Mouse (Mus musculus) CH12.LX (cell line): ENCODE measurements around the gene Hmgcl. TPM values are rescaled to one million over a fixed set of nuclear protein-coding genes. Genes with fewer than 3 reads are reported as not detected.

Experiments used
- DNase-seq: peaks from one replicate; pipeline ENCODE4 v3.0.0-alpha.2; 2013; ENCODE audit errors: extremely low read depth
- H3K27ac ChIP-seq: 2 replicates; pipeline ENCODE4 v1.5.1; 2012; ENCODE audit warnings: low read depth, mild to moderate bottlenecking, control low read depth, moderate library complexity; ENCODE audit not compliant: insufficient read depth
- H3K27me3 ChIP-seq: replicated peaks from 2 replicates; pipeline ENCODE3; 2012; ENCODE audit warnings: inconsistent platforms
- H3K36me3 ChIP-seq, 2 experiments: replicated peaks in 1 of 2; 2 replicates each; pipeline versions ENCODE3 to v1.6.1; 2012; ENCODE audit warnings: inconsistent platforms in 1 of 2, low read length in 1 of 2, mild to moderate bottlenecking in 1 of 2, mixed read lengths in 1 of 2, moderate library complexity in 1 of 2; ENCODE audit not compliant: control insufficient read depth in 1 of 2, insufficient read depth in 1 of 2
- H3K4me1 ChIP-seq, 2 experiments: 2 replicates each; pipeline ENCODE4 v1.6.1; 2012; ENCODE audit warnings: inconsistent platforms in 1 of 2, moderate library complexity in 1 of 2; ENCODE audit not compliant: insufficient read depth in 2 of 2, control insufficient read depth in 1 of 2
- H3K4me2 ChIP-seq: 2 replicates; pipeline ENCODE4 v1.6.1; 2012; ENCODE audit warnings: low read depth, mild to moderate bottlenecking, control low read depth; ENCODE audit not compliant: poor library complexity, insufficient read depth, severe bottlenecking
- H3K4me3 ChIP-seq, 3 experiments: fragments of 150-350 bp in 1 of 3; sonication (generic) in 1 of 3; replicated peaks in 1 of 3; 2 replicates each; pipeline versions ENCODE3 to v1.5.1; 2011 to 2012; ENCODE audit warnings: low read depth in 2 of 3, low read length in 2 of 3, mild to moderate bottlenecking in 2 of 3, moderate library complexity in 2 of 3, control low read depth in 1 of 3, improper control_type of control experiment in 1 of 3, inconsistent platforms in 1 of 3, mixed read lengths in 1 of 3; ENCODE audit not compliant: poor library complexity in 1 of 3
- H3K79me2 ChIP-seq: replicated peaks from 2 replicates; pipeline ENCODE4 v1.6.1; 2012; ENCODE audit warnings: mild to moderate bottlenecking, moderate library complexity; ENCODE audit not compliant: control insufficient read depth, poor library complexity, insufficient read depth, severe bottlenecking; ENCODE audit errors: extremely low read depth
- H3K9ac ChIP-seq: 2 replicates; pipeline ENCODE4 v1.6.1; 2012; ENCODE audit warnings: low read depth, mild to moderate bottlenecking, control low read depth, moderate library complexity; ENCODE audit not compliant: insufficient read depth
- H3K9me3 ChIP-seq: replicated peaks from 2 replicates; pipeline ENCODE3; 2012; ENCODE audit warnings: low read length, inconsistent platforms, mixed read lengths
- CHD2 ChIP-seq: IDR thresholded peaks from 2 replicates; pipeline ENCODE4 v1.6.1; 2011; ENCODE audit warnings: low read length, improper control_type of control experiment
- CTCF ChIP-seq, 2 experiments: IDR thresholded peaks in 1 of 2; conservative IDR thresholded peaks in 1 of 2; 2 replicates each; pipeline ENCODE4 v1.5.1; 2011 to 2012; ENCODE audit warnings: low read depth in 2 of 2, low read length in 2 of 2, improper control_type of control experiment in 1 of 2, inconsistent platforms in 1 of 2, mild to moderate bottlenecking in 1 of 2, moderate library complexity in 1 of 2
- E2F4 ChIP-seq: IDR thresholded peaks from 2 replicates; pipeline ENCODE4 v1.6.1; 2011; ENCODE audit warnings: low read depth, low read length, improper control_type of control experiment; ENCODE audit not compliant: insufficient replicate concordance
- GABPA ChIP-seq: IDR thresholded peaks from 2 replicates; pipeline ENCODE4 v1.6.1; 2012; ENCODE audit warnings: low read depth, low read length, improper control_type of control experiment, inconsistent platforms; ENCODE audit not compliant: insufficient replicate concordance
- IRF4 ChIP-seq: IDR thresholded peaks from 2 replicates; pipeline ENCODE4 v1.6.1; 2014; ENCODE audit warnings: low read depth, mild to moderate bottlenecking, inconsistent platforms, low read length, improper control_type of control experiment
- MAFK ChIP-seq: IDR thresholded peaks from 2 replicates; pipeline ENCODE4 v1.6.1; 2011; ENCODE audit warnings: low read length, improper control_type of control experiment; ENCODE audit not compliant: insufficient replicate concordance
- MAZ ChIP-seq: IDR thresholded peaks from 2 replicates; pipeline ENCODE4 v1.6.1; 2012; ENCODE audit warnings: low read depth, mild to moderate bottlenecking, inconsistent platforms, low read length, improper control_type of control experiment, moderate library complexity
- MEF2A ChIP-seq: IDR thresholded peaks from 2 replicates; pipeline ENCODE4 v1.6.1; 2014; ENCODE audit warnings: low read depth, mild to moderate bottlenecking, inconsistent platforms, low read length, improper control_type of control experiment, borderline replicate concordance
- MXI1 ChIP-seq: IDR thresholded peaks from 2 replicates; pipeline ENCODE4 v1.6.1; 2011; ENCODE audit warnings: mild to moderate bottlenecking, low read depth, low read length, improper control_type of control experiment
- MYC ChIP-seq: IDR thresholded peaks from 2 replicates; pipeline ENCODE4 v1.6.1; 2011; ENCODE audit warnings: low read depth, mild to moderate bottlenecking, improper control_type of control experiment, low read length
- NELFE ChIP-seq: IDR thresholded peaks from 2 replicates; pipeline ENCODE4 v1.6.1; 2011; ENCODE audit warnings: low read depth, low read length, improper control_type of control experiment
- PAX5 ChIP-seq: IDR thresholded peaks from 2 replicates; pipeline ENCODE4 v1.6.1; 2012; ENCODE audit warnings: low read length, inconsistent platforms, mixed read lengths
- POLR2A ChIP-seq: IDR thresholded peaks from 2 replicates; pipeline ENCODE4 v1.6.1; 2011; ENCODE audit warnings: low read depth, mild to moderate bottlenecking, improper control_type of control experiment, low read length
- POLR2AphosphoS2 ChIP-seq: IDR thresholded peaks from 2 replicates; pipeline ENCODE4 v1.6.1; 2011; ENCODE audit warnings: low read depth, low read length, improper control_type of control experiment
- RCOR1 ChIP-seq: conservative IDR thresholded peaks from 2 replicates; pipeline ENCODE4 v1.6.1; 2012; ENCODE audit warnings: low read depth, mild to moderate bottlenecking, inconsistent platforms, low read length, improper control_type of control experiment
- UBTF ChIP-seq: IDR thresholded peaks from 2 replicates; pipeline ENCODE4 v1.6.1; 2012; ENCODE audit warnings: low read depth, mild to moderate bottlenecking, inconsistent platforms, low read length, improper control_type of control experiment, moderate library complexity
- USF2 ChIP-seq: conservative IDR thresholded peaks from 2 replicates; pipeline ENCODE4 v1.6.1; 2011; ENCODE audit warnings: low read depth, low read length, improper control_type of control experiment
- ZC3H11A ChIP-seq: IDR thresholded peaks from 2 replicates; pipeline ENCODE4 v1.6.1; 2012; ENCODE audit warnings: low read depth, mild to moderate bottlenecking, inconsistent platforms, low read length, improper control_type of control experiment
- ZMIZ1 ChIP-seq: IDR thresholded peaks from 2 replicates; pipeline ENCODE4 v1.6.1; 2012; ENCODE audit warnings: low read depth, mild to moderate bottlenecking, inconsistent platforms, low read length, improper control_type of control experiment
- dilution Hi-C: fragments of 300-500 bp; cut with MboI; formaldehyde crosslinking; loops from 2 replicates; pipeline ENCODE4 v1.14.3; 2020; ENCODE audit warnings: low sequenced_read_pairs; ENCODE audit not compliant: extremely low pct_unique_long_range_greater_than_20kb, extremely low pct_ligation_motif_present
- in situ Hi-C: fragments of 300-500 bp; cut with MboI; formaldehyde crosslinking; loops from 3 replicates; pipeline ENCODE4 v1.14.3; 2019; ENCODE audit warnings: low sequenced_read_pairs, low pct_ligation_motif_present, low pct_unique_long_range_greater_than_20kb, mixed read lengths
- polyA plus RNA-seq: library from polyadenylated mRNA; unstranded; fragments of >175 nt; gene quantifications from 2 replicates; pipeline ENCODE4 v1.2.1, GENCODE M21; 2012; ENCODE audit warnings: low read depth; ENCODE audit not compliant: insufficient read length
- total RNA-seq, 2 experiments: library from RNA; depleted of rRNA; stranded (reverse); fragments of 300-350 nt in 1 of 2; fragments of >200 nt in 1 of 2; gene quantifications; 2 replicates each; pipeline ENCODE4 v1.2.3; 2012 to 2014

Gene Hmgcl
- total and polyA plus RNA-seq, 3 experiments = 27.2 to 42.7 (median 39.5) TPM

- H3K79me2 ChIP-seq = peaks cover 21% of the 10 kb centered on the region
- dilution Hi-C loops (no loop called here), in situ Hi-C loops (no loop called here)
- H3K4me3 ChIP-seq = no peak overlapping the region
- no peak overlapping the region for H3K27ac ChIP-seq
- no peak for DNase-seq
- H3K4me2 ChIP-seq = no peak overlapping the region
- H3K4me1 ChIP-seq = peaks cover 2 to 19% of the 10 kb centered on the region in 2 experiments; a peak in 2 of 4 replicates
- H3K9me3 ChIP-seq = no peaks in the 10 kb centered on the region
- peaks cover 40 to 69% of the 10 kb centered on the region in 2 experiments for H3K36me3 ChIP-seq
- H3K27me3 ChIP-seq = no peaks in the 10 kb centered on the region
- H3K9ac ChIP-seq = no peak overlapping the region
- TF ChIP-seq POLR2AphosphoS2 (0 out of 2 replicates have a peak, but pooled peaks have one; percentile 42), MXI1 (no peak)
Measured at GRCm38 (mm10) chr4:135981524-135982063, 35.3 kb downstream of the Hmgcl start.

DNA sequence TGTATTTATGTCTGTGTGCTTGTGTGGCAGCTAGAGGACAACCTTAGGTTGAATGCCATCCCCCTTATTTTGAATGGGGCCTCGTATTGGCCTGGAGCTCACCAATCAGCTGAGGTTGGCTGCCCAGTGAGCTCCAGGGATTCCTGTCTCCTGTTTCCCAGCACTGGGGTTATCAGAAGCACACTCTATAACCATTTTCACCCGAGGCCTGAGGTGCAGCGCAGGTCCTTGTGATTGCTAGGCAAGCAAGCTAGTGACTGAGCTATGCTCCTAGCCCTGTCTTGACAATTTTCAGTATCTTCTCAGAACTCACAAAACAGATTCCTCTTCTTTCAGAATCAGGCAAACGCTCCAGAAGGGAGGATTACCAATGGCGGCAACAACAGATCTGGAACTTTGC, 38.3 kb downstream of the Hmgcl start:
- no peak overlapping the region for H3K4me3 ChIP-seq
- peaks cover 21% of the 10 kb centered on the region for H3K79me2 ChIP-seq
- H3K27me3 ChIP-seq = no peaks in the 10 kb centered on the region
- no peak overlapping the region for H3K4me2 ChIP-seq
- dilution Hi-C loops = no loop called here
- TF ChIP-seq RCOR1 = no peak
- no peak for TF ChIP-seq MAZ
- no peak for TF ChIP-seq E2F4
- TF ChIP-seq MAFK = no peak
- TF ChIP-seq CHD2 = no peak
- no peak for TF ChIP-seq GABPA
- no peak for TF ChIP-seq NELFE
- no peak for TF ChIP-seq POLR2A
- no peak for TF ChIP-seq MEF2A
- no peak for TF ChIP-seq IRF4
- TF ChIP-seq MYC = no peak
- TF ChIP-seq ZC3H11A = no peak
- TF ChIP-seq UBTF = no peak
- TF ChIP-seq CTCF (conservative IDR thresholded peaks at IDR 0.05 in 1 of 2, IDR thresholded peaks at IDR 0.05 in 1 of 2; ENCODE audit: low read depth in 2 of 2, low read length in 2 of 2) = no peak
- no peak for TF ChIP-seq PAX5
- no peak for TF ChIP-seq ZMIZ1
- TF ChIP-seq USF2 = no peak
- TF ChIP-seq, all 38 proteins: peak for 0
- DNase-seq = no peak
- Histone ChIP-seq H3K27ac (no peak overlapping the region), H3K9ac (no peak overlapping the region), H3K4me1 (peaks cover 2 to 26% of the 10 kb centered on the region in 2 experiments; a peak in 2 of 4 replicates), H3K9me3 (no peaks in the 10 kb centered on the region), H3K36me3 (peaks cover 25 to 45% of the 10 kb centered on the region in 2 experiments)
- in situ Hi-C loops = no loop called here
